Mouse (Mus musculus) erythroblast, embryonic 14.5 days (primary cell): ENCODE data around the gene Mag.

ENCODE experiments used
- GATA1 ChIP-seq: IDR thresholded peaks from 2 replicates; pipeline ENCODE4 v1.6.1; 2012; ENCODE audit warnings: low read length, inconsistent platforms, mixed read lengths
- TAL1 ChIP-seq: IDR thresholded peaks from 3 replicates; pipeline ENCODE4 v1.6.1; 2012; ENCODE audit warnings: low read length, inconsistent platforms, mixed read lengths

DNA sequence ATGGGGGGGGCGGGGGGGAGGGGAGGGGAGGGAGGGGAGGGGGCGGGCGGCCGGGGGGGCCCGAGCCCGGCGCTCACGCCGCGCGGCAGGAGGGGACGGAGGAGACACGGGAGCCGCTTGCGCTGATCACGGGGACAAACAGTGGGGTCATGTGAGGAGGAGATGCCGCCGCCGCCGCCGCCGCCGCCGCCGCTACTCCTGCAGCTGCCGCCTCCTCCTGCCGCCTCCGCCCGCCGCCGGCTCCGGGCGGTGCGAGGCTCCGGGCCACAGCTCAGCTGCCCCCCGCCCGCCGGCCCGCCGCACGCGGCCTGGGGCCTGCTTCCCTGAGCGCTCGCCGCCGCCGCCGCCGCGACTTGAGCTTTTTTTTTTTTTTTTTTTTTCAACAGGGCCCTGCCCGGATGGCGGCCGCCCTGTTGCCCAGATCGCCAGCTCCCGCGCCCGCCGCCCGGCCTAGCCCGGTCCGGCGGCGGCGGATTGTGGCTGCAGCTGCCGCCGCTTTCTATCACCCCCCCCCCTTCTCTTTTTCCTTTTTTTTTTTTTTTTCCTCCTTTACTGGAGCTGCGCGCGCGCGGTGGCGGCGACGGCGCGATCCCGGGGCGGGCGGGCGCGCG lies 42.2 kb upstream of the Mag start, which contains the start of gene Usf2:
- no peak for TF ChIP-seq TAL1
- no peak for TF ChIP-seq GATA1
